Mouse (Mus musculus): ENCODE data around the gene Hikeshi.

The Hikeshi gene

DNA sequence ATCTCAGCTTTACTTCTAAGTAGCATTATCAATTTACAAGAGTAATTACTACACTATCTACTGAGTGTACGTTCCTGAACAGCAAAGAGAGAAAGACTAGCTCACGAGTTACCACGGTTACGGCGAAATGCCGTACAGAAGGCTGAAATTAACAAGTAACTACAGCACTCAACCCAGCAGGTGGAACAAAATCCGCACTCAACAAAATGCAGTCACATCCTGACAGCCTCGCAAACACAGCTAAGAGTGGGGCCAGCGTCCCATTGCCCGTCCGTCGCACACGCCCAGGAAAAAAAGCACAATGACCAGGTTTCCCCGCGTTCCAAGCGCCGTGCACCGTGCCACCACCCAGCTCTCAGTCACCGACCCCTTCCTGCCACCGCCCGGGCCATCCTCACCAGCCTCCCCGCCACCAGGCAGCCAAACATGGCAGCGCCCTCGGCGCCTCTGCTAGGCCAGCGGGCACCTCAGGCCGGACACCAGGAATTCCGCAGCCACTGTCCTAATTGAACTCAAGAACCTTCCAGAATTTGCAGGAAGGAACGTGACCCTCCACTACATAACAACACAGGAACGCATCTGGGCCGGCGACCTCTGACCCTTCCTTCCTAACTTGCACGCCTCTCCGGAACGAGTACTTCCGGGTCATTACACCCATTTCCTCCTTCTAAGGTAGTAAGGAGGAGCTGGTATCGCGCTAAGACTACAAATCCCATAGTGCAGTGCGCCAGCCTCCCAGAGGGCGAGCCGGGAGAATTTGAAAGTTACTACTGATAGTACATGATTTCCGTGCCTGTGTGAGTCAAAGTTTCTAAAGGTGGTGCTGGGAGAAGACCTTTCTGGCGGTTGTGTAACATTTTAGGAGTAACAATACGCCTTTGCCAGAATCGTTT is at the start of gene Hikeshi:
Gene Hikeshi (minus strand): TSS at position 634 of the 893 bp plus-strand sequence.
- DNase-seq (ENCODE audit: low read depth, low spot score): peak; percentile 98

DNA sequence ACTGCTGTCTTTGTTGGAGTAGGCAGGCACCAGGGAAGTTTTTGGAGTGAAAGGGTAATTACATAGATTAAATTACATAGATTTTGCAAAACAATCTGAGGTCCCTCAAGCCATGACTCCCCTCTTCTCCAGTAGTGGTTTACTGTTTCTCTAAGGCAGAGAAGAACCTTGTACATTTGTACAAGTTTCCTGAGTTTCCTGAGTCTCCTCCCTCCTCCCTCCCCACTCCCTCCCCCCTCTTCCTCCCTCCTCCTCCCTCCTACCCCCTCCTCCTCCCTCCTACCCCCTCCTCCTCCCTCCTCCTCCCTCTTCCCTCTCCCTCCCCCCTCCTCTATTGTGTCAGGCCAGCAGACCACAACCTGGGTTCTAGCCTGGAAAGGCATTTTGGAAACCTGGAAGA is 43.4 kb upstream of the Hikeshi start:
- no peak for DNase-seq (ENCODE audit: low read depth, low spot score)

DNA sequence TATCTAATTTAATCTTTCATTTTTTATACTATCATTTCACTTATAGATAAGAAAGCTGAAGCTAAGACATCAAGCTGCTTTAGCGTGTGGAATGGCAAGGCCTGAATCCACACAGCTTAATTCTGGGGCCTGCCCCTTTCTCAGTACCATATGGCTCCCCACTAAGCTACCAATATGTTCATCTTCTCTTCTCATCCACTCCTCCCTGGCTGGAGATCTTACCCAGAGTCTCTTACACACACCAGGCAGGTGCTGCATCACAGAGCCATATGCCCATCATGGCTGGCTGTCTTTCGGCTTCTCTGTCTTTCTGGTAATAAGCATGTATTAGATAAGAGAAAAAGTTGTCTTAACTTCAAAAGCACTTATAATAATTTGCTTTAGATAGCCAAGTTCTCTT is 42.4 kb upstream of the Hikeshi start:
- no peak for DNase-seq (ENCODE audit: low read depth, low spot score)

DNA sequence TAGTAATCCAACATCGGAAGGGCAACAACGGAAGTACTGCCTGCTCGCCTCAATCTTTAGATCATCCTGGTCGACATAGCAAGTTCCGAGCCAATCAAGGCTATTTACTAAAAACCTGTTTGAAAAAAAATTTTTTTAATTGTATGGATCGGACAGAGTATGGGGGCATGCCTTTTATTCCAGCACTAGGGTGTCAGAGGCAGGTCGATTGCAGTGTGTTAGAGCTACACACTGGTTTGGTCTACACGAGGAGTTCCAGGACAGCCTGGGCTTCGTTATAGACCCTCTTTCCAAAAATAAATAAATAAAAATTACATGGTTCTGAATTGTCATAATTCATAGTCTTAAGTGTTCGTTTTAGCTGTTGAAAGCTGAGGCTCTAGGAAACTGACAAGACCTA is 40.6 kb upstream of the Hikeshi start:
- no peak for DNase-seq (ENCODE audit: low read depth, low spot score)

DNA sequence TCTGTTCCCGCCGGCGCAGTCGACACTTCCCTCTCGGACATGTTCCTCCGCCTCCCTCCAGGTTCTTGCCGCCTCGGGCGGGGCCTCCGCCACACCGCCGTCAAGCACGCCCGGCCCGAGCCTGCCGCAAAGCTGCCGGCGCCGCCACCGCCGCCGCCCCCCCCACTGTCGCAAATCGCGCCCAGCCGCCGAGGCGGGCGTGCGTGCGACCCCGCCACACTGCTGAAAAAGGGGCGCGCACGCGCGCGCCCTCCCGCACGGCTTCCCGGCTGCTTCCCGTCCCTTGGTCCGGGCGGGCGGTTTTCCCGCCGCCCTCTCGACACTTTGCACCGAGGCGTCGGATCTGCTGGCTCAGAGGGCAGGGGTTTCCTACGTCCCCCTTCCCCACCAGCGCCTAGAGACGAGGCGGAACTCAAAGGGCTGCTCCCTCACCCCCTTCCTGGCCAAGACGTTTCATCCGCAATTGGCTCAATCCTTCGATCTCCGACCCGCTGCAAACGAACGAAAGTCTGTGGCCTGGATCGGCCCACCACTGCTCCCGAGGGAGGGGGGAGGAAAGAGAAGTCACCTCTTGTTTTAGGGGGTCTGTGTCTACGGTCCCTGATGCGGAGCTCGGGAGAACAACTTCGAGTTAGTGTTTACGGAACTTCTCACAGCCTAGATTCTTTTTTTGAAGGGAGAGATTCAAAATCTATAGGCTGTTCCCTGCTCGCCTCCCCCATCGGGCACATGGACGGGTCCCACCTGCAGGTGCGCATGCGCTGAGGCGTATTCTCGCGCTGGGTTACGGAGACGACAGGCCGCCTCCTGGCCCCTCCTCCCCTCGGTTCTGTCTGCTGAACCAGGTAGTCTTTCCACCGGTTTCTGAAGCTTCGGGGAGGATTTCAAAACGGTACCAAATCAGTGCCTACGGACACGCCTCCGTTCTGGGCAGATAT is 39.8 kb upstream of the Hikeshi start, which contains the start of gene Eed:
Gene Eed (minus strand): TSS at position 499 of the 938 bp plus-strand sequence.
- peak; percentile 97 for DNase-seq (ENCODE audit: low read depth, low spot score)

DNA sequence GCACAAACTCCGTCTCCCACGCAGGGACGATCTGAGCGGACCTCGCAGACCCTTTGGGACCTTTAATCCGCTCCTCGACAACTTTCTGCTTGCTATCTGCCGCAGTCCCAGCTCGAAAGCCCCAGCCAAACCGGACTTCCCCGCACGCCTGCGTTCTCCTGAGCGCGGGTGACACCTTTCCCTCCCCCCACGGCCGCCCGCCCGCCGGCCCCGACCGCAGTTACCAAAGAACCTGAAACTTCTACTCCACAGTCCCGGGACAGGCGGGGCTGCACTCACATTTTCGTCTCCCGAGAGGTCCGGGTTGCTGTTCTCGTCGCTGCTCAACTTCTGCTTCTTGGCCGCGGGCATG is 39.1 kb upstream of the Hikeshi start:
- no peak for DNase-seq (ENCODE audit: low read depth, low spot score)

DNA sequence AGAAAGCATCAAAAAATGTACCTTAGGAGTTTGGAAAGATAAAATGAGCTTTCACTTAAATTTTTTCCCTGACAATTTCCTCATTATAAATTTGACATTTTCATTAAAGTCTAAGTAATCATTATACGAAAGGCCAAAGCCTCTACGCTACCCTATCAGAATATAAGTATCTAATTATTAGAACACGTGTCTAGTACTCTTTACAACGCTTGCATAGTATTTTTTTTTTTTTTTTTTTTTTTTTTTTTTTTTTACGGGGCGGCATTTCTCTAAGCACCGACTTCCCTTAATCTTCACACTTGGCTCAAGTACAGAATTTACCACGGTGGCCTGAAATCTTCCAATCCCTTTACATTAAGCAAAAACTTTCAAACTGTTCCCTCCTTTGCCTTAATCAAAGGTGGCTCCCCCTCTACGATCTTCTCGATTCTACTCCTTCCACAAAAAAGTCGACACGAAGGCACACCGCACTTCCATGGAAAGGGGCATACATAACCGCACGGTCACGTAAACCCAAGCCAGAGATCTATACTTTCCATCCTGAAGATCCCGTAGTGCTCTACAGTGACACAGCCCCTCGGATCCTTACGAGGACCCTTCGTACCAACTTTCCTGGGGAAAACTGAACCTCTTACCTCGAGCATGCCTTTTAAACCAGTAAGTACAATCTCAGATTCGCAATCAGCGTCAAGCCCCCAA is 38.6 kb upstream of the Hikeshi start:
- DNase-seq (ENCODE audit: low read depth, low spot score): peak; percentile 17

DNA sequence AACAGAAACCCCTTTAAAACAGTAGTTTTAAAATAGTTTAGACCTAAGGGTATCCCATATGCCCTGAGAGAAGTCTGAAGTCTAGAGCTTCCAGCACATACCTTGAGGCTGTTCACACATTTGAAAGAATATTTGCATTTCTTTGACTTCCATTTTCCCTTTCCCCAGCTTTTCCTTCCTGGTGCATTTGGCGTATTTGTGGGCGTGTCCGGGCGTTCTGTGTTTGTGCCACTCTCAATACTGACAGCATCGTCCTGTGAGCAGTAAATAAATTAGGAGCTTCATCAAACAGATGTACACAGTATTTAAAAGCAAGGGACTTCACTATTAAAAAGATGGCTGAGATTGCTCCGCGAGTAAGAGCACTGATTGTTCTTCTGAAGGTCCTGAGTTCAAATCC is 35.8 kb upstream of the Hikeshi start:
- DNase-seq (ENCODE audit: low read depth, low spot score): no peak

DNA sequence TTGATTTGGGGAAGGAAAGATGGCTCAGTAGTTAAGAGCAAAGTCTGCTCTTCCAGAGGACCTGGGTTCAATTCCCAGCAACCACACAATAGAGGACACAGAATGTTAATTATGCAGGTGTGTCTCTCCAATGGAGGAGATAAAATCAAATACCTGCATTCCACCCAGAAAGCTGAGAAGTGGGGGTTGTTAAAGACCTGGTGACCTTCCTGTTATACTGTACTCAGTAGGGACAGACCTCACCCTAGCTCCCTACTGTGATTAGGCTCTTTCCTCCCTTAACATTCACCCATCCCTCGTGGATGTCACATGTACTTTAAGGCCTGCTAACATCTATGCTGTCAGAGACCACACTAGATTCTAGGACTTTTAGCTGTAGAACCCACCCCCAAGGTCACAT is 34.6 kb upstream of the Hikeshi start:
- DNase-seq (ENCODE audit: low read depth, low spot score): no peak

DNA sequence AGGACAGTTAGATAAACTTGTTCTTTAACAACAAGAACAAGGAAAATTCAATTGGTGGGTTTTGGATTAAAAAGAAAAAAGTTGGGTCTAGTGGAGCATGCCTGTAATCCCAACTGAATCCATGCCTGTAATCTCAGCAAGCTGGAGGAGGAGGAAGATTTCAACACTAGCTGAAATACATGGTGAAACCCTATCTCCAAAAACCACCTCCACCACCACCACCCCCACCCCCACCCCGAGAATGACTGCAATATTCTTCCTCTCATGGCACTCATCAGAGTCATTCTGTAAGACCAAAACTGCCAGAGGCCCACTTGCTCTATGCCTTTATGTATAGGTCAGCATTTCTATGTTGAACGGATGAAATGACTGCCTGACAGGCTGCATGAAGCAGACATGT is 26.2 kb upstream of the Hikeshi start:
- no peak for DNase-seq (ENCODE audit: low read depth, low spot score)

DNA sequence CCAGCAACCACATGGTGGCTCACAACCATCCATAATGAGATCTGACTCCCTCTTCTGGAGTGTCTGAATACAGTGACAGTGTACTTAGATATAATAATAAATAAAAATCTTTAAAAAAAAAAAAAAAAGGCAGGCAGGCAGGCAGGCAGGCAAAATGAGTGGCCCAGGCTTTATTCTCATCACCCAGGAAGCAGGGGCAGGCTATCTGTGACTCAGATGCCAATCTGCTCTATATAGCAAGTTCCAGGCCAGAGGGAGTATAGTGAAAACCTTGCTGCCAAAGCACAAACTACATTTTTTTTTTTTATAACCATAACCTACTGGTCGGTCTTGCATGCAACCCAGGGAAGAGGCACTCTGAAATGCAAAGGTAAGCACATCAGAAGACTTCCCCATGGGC is 25.8 kb upstream of the Hikeshi start:
- DNase-seq (ENCODE audit: low read depth, low spot score): no peak

DNA sequence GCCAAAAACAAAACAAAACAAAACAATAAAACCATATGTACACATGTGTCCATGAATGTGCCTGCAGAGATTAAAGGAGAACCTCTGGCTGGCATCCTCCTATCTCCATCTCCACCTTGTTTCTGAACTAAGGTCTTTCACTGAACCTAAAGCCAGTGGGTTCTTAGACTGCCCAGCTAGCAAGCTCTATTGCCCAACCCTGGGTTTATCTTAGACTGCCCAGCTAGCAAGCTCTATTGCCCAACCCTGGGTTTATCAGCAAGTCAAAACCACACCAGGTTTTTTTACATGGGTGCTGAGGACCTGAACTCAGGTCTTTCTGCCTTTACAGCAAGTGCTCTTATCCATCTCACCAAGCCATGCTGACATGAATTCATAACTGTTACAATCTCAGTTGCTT is 22.1 kb upstream of the Hikeshi start:
- DNase-seq (ENCODE audit: low read depth, low spot score): no peak

DNA sequence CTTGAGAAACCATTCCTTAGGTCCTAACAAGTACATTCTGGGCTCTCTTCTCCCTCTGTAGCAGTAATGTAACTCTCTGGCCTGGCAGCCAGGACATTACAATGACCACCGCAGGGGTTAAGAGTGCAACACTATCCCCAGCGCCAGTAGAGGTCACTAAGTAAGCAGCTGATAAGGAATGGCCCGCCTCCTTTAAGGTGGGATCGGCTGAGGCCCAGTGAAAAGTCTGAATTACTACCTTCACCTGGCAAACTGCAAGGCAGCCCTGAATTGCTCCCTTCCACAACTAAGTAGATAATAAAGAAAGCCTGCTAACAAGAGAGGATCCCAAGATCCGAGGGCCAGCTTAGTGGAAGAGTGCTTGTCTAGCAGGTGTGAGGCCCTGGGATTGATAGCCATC is 16.3 kb upstream of the Hikeshi start:
- DNase-seq (ENCODE audit: low read depth, low spot score): no peak

DNA sequence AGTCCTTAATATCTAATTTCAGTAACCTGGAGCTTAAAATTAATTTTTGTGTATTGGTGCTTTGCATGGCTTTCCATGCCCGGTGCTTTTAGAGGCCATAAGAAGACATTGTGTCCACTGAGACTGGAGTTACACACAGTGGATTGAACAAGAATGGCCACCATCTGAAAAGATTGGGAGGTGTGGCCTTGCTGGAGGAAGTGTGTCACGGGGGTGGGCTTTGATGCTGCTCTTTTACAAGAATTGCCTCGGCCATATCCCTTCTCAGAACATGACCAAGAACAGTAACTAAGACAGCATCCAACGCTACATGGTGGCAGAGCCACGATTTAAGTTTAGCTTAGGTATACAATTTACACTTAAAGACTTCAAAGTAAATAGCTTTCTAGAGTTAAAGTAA is 13.3 kb upstream of the Hikeshi start:
- no peak for DNase-seq (ENCODE audit: low read depth, low spot score)

DNA sequence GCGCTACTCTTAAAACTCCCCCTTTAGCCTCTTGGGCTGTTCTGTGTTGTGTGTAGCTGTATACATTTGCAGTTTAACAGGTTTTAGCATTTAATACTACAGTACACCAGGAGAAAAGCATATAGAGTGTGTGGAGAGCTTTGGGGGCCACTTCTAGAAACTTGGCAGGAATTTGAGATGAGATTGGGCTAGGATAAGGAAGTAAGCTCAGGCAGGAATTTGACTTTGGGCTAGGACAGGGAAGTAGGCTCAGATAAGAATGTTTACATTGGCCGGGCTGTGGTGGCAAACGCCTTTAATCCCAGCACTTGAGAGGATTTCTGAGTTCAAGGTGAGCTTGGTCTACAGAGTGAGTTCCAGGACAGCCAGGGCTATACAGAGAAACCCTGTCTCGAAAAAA is 8.4 kb upstream of the Hikeshi start:
- DNase-seq (ENCODE audit: low read depth, low spot score): no peak

DNA sequence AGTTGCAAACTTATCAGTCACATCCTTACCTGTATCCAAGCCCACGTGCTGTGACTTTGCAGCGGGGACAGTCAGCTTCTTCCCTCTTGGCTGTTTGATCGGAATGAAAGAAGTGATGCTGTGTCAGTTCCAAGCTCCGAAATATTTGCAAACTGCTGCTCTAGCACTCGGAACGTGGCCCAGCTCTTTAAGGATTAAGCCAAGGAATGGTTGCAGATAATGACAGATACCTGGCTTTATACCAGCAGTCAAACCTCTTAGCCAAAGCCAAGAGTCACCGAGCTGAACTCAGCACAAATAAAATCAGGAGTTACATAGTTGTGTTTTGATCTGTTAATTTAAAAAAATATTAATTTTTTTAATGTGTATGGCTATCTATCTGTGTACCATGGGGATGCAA is 7.0 kb upstream of the Hikeshi start:
- DNase-seq (ENCODE audit: low read depth, low spot score): no peak

DNA sequence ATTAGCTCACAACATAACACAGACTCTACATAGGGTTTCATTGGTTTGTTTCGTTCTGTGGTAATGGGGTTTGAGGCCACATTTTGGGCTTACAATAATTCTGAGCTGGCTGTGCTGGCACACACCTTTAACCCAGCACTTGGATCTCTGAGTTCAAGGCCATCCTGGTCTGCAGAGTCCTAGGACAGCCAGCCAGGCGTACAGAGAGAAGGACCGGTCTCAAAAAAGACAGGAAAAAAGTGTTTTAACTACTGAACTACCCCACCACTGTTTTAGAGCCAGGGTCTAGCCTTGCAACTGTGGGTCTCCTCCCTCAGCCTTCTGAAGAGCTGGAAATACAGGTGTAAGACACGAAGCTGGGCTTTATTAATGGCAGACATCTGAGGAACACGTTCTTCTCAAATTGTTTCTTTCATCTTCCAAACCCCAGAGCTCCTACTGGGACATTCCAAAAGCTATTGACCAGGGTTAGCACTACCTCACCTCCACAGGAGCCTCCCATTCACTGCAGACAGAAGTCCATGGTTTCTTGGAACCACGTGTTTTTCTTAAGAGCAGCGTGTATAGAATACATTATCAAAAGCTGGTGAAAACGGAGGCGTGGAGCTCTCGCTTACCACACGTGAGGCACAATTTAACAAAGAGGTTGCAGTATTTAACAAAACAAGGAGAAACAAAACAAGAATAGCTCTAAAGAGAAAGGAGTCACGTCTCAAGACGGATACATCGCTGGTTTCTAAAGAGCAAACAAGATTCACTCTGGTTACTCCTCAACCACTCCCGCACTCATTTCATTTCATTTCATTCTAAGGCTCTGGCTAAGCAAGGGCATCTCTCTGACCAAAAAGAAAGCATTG is 1.3 kb downstream of the Hikeshi start:
- DNase-seq (ENCODE audit: low read depth, low spot score): no peak

DNA sequence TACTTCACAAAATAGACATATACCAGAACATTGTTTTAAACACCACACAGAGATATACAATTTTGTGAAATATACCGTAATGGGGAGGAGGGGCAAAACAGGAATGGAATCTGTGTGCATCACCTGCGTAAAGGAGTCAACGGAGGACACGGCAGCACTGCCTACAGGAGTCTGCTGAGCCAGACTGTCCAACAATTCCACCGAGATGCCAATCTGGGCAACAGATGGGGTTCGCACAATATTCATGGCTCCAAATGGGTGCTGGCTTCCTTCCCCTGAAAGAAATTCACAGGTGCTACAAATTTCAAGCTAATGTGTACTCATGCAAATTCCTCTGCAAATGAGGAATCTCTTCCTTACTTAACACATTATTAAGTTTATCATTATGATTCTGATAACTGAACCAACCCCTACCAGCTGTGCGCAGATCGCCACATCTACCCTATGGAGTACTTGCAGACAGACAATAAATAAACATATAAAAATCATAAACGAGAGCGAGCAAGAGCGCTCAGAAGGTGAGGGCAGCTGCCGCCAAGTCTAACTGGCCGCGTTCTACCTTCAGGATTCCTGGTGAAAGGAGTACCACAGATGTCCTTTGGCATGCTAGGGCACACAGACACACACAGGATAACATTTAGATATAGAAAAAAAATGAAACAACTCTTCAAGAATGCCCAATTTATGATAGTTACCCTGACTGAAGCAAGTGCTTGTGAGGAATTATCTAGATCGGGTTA is 17.4 kb downstream of the Hikeshi start:
- no peak for DNase-seq (ENCODE audit: low read depth, low spot score)

DNA sequence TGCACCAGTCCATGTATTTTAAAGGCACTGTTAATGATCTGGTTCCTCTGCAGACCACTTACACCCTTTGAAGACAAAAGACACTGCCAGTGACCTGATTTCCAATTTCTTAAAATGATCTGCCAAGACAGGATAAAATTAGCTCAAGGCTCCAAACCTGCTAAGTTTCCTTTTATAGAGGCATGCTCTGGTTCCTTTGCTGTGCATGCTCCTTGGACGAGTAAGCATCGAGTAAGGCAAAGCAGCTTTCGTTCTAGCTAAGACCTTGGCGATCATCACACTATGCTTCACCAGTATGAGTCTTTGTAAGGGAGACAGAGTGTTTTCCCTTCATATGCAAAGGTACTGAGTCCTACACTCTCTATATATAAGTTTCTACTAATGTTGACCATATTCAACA is 23.2 kb downstream of the Hikeshi start:
- no peak for DNase-seq (ENCODE audit: low read depth, low spot score)

DNA sequence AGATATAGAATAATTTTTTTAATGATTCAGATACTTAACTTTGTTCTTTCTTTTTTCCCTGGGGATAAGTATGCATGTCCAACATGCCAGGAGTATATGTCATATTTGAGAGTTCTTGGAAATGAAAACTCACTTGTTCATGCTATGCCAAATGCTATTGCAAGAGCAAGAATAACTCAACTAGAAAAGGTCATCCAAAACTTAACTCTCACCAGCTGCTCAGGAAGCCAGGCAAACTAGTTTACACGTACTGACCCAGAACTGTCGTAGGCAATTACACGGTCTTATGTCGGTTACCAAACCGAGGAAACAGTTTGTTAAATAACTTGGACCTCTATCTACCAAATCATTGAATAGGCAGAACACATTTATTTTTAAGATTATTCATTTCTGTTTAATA is 24.3 kb downstream of the Hikeshi start:
- no peak for DNase-seq (ENCODE audit: low read depth, low spot score)
